Mouse (Mus musculus): ENCODE measurements at regions not wholly inside any gene's neighbourhood (a gene's known extent, or its start where the extent isn't known, plus 50 kb on each side); places are given as distances from the start of the nearest gene placed in this dataset.
"Not testable (repeated sequence)": the region's sequence is repeated elsewhere in the genome, so short reads cannot be mapped to it uniquely, and the experiment has no call there.

- in situ Hi-C loops (cut with MboI; ENCODE audit: low pct_unique_long_range_greater_than_20kb): no loop called here
- no peaks in the 10 kb centered on the region for H3K27me3 ChIP-seq
- no peak for ATAC-seq
- TF ChIP-seq CTCF (IDR thresholded peaks at IDR 0.05): no peak
- ChIA-PET POLR2A (no interaction called here), CTCF (no interaction called here)
- no peak for DNase-seq (ENCODE audit: low read depth, low spot score)
Observed at GRCm38 (mm10) chr6:14529096-14529495, 226.0 kb downstream of the Ppp1r3a start.

DNA sequence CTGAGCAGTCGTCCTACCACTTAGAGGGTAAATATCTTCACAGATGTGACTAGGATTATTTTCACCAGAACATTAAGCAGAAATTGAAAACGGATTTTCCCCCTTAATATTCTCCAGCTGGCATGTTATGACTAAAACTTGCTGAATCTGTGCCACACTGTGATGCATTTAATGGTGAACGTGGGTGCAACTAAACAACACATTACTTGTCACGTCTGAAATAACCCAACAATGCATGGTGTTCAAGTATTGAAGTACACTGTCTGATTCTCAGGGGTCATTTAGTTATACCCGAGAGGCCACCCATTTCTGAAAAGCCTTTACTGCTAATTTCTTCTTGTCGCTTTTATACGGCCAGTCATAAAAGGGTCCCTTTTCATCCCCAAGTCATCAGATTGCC is 226.5 kb downstream of the Ppp1r3a start:
- TF ChIP-seq CTCF (IDR thresholded peaks at IDR 0.05): no peak
- CTCF ChIA-PET: no interaction called here
- ATAC-seq: no peak
- H3K27me3 ChIP-seq: no peaks in the 10 kb centered on the region
- in situ Hi-C loops (cut with MboI; ENCODE audit: low pct_unique_long_range_greater_than_20kb): no loop called here
- no peak for DNase-seq (ENCODE audit: low read depth, low spot score)
- POLR2A ChIA-PET: no interaction called here

- DNase-seq (ENCODE audit: low read depth, low spot score): no peak
- in situ Hi-C loops (cut with MboI; ENCODE audit: low pct_unique_long_range_greater_than_20kb): loop anchor here (25.0 kb wide), 1 partner anchor 960 kb away; no protein-coding TSS in a partner anchor
- TF ChIP-seq CTCF (IDR thresholded peaks at IDR 0.05): peak; percentile 45
- ATAC-seq: no peak
- CTCF ChIA-PET: no interaction called here
- POLR2A ChIA-PET: no interaction called here
- H3K27me3 ChIP-seq: no peaks in the 10 kb centered on the region
Observed at GRCm38 (mm10) chr6:14522742-14523141, 232.3 kb downstream of the Ppp1r3a start.

GRCm38 (mm10) chr6:14521321-14521720 is 233.8 kb downstream of the Ppp1r3a start:
- TF ChIP-seq CTCF (IDR thresholded peaks at IDR 0.05): no peak
- DNase-seq (ENCODE audit: low read depth, low spot score): no peak
- ChIA-PET POLR2A (no interaction called here), CTCF (no interaction called here)
- no peak for ATAC-seq
- no peaks in the 10 kb centered on the region for H3K27me3 ChIP-seq
- in situ Hi-C loops (cut with MboI; ENCODE audit: low pct_unique_long_range_greater_than_20kb): loop anchor here (25.0 kb wide), 1 partner anchor 959 kb away; no protein-coding TSS in a partner anchor

DNA sequence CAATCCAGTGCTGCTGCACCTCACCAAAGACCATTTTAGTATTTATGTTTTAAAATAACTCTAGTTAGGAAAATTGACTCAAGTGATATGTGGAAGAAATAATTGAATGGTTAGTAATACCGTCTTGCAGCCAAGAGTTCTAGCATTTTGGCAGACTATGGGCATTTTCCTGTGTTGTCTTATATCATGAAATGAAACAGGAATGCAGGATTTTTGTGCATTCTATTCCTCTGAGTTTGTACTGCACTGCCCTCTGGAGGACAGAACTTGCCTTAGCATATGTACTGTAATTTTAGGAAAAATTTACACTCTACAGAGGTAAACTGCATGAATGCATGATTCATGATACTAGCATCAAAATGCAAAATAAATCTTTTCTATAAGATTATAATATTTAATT is 250.9 kb downstream of the Ppp1r3a start:
- ChIA-PET CTCF (no interaction called here), POLR2A (no interaction called here)
- H3K27me3 ChIP-seq: no peaks in the 10 kb centered on the region
- ATAC-seq: no peak
- no peak for DNase-seq (ENCODE audit: low read depth, low spot score)
- peak; percentile 56 for TF ChIP-seq CTCF (IDR thresholded peaks at IDR 0.05)
- in situ Hi-C loops (cut with MboI; ENCODE audit: low pct_unique_long_range_greater_than_20kb): loop anchor here (10.0 to 25.0 kb wide), 2 partner anchors 749 to 942 kb away; no protein-coding TSS in a partner anchor

DNA sequence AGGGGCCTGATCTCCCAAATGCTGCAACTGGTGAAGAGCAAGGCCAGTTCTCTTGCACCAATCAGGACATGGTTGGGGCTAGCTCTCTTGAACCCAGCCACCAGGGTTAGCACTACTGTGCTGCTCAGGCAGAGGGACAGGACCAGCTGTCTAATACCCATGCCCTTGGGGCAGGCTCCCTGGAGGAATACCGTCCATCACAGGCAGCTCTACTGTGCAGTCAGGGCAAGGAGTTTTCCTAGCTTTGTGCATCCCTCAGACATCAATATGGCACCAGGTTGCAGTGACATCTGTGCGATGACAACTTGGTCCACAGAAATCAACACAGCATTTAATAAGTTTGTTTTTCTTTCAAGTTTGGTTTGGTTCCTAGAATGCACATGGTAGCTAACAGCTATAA is 254.4 kb downstream of the Ppp1r3a start:
- in situ Hi-C loops (cut with MboI; ENCODE audit: low pct_unique_long_range_greater_than_20kb): loop anchor here (10.0 to 25.0 kb wide), 2 partner anchors 746 to 938 kb away; no protein-coding TSS in a partner anchor
- CTCF ChIA-PET: interaction anchor here (1.4 kb wide), 1 partner anchor 19 kb away, joined by 4 read pairs; no protein-coding TSS in a partner anchor
- DNase-seq (ENCODE audit: low read depth, low spot score) (no peak), ATAC-seq (no peak)
- POLR2A ChIA-PET: no interaction called here
- no peak for TF ChIP-seq CTCF (IDR thresholded peaks at IDR 0.05)
- H3K27me3 ChIP-seq: no peaks in the 10 kb centered on the region

DNA sequence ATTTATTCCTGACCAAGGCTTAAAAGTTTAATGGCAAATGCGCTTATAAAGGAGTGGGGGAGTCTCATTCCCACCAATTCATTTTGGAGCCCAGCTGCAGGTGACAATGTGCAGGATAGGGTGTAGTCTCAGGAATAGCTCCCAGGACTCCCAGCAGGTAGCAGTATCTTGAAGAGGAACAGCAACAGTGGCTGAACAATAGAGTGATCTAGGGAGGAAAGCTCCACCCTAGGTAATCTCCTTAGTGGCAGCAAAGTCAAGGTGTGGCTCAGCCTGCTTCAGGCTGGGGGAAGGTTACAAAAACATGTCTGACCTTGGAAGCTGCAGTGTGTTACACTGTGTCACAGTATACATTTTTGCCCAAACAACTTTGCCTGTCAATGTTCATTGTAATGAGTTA is 255.2 kb downstream of the Ppp1r3a start:
- CTCF ChIA-PET: interaction anchor here (1.4 kb wide), 1 partner anchor 19 kb away, joined by 4 read pairs; no protein-coding TSS in a partner anchor
- H3K27me3 ChIP-seq; DNase-seq (ENCODE audit: low read depth, low spot score); ATAC-seq; POLR2A ChIA-PET: not testable (repeated sequence)
- in situ Hi-C loops (cut with MboI; ENCODE audit: low pct_unique_long_range_greater_than_20kb): loop anchor here (10.0 to 25.0 kb wide), 2 partner anchors 745 to 938 kb away; no protein-coding TSS in a partner anchor

GRCm38 (mm10) chr6:14486642-14487041 is 268.4 kb downstream of the Ppp1r3a start:
- CTCF ChIA-PET; ATAC-seq; DNase-seq (ENCODE audit: low read depth, low spot score); POLR2A ChIA-PET; H3K27me3 ChIP-seq; in situ Hi-C loops (cut with MboI; ENCODE audit: low pct_unique_long_range_greater_than_20kb): not testable (repeated sequence)

DNA sequence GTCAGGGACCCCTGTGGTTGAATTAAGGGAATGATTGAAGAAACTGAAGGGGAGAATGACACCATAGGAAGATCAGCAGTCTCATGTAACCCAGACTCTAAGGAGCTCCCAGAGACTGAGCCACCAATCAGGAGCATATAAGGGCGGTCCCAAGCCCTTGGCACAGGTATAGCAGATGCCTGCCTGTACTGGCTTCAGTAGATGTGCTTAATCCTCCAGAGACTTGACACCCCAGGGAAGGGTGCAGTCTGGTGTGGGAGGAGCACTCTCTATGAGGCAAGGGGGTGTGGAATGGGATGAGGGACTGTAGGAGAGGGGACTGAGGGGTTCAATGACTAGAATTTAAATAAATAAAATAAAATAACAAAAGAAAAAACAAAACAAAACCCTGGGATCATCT is 298.7 kb downstream of the Ppp1r3a start:
- in situ Hi-C loops (cut with MboI; ENCODE audit: low pct_unique_long_range_greater_than_20kb): no loop called here
- DNase-seq (ENCODE audit: low read depth, low spot score) (no peak), ATAC-seq (no peak)
- no peak for TF ChIP-seq CTCF (IDR thresholded peaks at IDR 0.05)
- ChIA-PET CTCF (no interaction called here), POLR2A (no interaction called here)
- H3K27me3 ChIP-seq: no peaks in the 10 kb centered on the region

DNA sequence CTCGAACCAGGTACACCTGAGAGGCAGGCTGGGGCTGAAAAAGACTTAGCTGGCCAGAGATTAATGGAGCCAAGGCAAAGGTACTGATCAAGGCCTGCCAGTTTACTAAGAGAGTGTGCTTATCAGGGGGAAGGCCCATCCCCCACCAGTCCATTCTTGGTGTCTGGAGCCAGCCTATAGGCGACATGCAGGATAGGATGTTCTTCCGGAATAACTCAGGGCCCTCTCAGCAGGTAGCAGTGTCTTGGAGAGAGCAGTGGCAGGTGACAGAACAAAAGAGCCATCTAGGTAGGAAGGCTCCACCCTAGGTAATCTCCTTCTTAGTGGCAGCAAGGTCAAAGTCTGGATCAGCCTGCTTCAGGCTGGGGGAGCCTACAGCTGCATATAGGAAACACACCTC is 301.8 kb downstream of the Ppp1r3a start:
- POLR2A ChIA-PET; H3K27me3 ChIP-seq; in situ Hi-C loops (cut with MboI; ENCODE audit: low pct_unique_long_range_greater_than_20kb); DNase-seq (ENCODE audit: low read depth, low spot score); ATAC-seq; CTCF ChIA-PET: not testable (repeated sequence)

DNA sequence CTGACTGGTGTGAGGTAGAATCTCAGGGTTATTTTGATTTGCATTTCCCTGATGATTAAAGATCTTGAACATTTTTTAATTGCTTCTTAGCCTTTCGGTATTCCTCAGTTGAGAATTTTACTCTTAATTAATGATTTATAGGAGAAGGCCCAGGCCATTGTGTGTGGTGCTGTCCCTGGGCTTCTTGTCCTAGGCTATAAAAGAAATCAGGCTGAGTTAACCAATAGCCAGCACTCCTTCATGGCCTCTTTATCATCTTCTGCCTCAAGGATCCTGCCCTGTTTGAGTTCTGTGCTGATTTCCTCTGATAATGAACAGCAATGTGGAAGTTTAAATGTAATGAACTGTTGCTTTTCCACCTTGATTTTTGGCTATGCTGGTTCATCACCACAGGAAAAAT is 323.3 kb downstream of the Ppp1r3a start:
- ATAC-seq: no peak
- TF ChIP-seq CTCF (IDR thresholded peaks at IDR 0.05): no peak
- no peak for DNase-seq (ENCODE audit: low read depth, low spot score)
- ChIA-PET CTCF (no interaction called here), POLR2A (no interaction called here)
- in situ Hi-C loops (cut with MboI; ENCODE audit: low pct_unique_long_range_greater_than_20kb): no loop called here
- H3K27me3 ChIP-seq: no peaks in the 10 kb centered on the region

GRCm38 (mm10) chr6:14409772-14410171 is 345.3 kb downstream of the Ppp1r3a start:
- no peaks in the 10 kb centered on the region for H3K27me3 ChIP-seq
- ChIA-PET CTCF (no interaction called here), POLR2A (no interaction called here)
- DNase-seq (ENCODE audit: low read depth, low spot score): no peak
- no peak for ATAC-seq
- no peak for TF ChIP-seq CTCF (IDR thresholded peaks at IDR 0.05)
- in situ Hi-C loops (cut with MboI; ENCODE audit: low pct_unique_long_range_greater_than_20kb): no loop called here

All from Patski (cell line).